Mouse (Mus musculus) frontal cortex, adult (tissue): Measurements from ENCODE around the gene Ick.
"Not testable (repeated sequence)": the region's sequence is repeated elsewhere in the genome, so short reads cannot be mapped to it uniquely, and the experiment has no call there.

Experiments used
- ATAC-seq: cut with Nextera tagmentation; 2 replicates; pipeline ENCODE4 v1.9.2; 2017; ENCODE audit warnings: mild to moderate bottlenecking, moderate library complexity, mixed read lengths; ENCODE audit not compliant: low TSS enrichment

Gene Ick

GRCm38 (mm10) chr9:78108796-78109239, at the start of gene Ick, which contains the start of gene Fbxo9:
Gene Ick (plus strand): TSS chr9:78109192.
Gene Fbxo9 (minus strand): TSS chr9:78109065.
- ATAC-seq = peak; percentile 88

- ATAC-seq = no peak
Observed at GRCm38 (mm10) chr9:78059525-78060120, 49.4 kb upstream of the Ick start.

GRCm38 (mm10) chr9:78062392-78062791, 46.6 kb upstream of the Ick start:
- no peak for ATAC-seq

- ATAC-seq = no peak
Observed at GRCm38 (mm10) chr9:78064121-78064520, 44.9 kb upstream of the Ick start.

- ATAC-seq = no peak
Observed at GRCm38 (mm10) chr9:78070496-78070895, 38.5 kb upstream of the Ick start.

- ATAC-seq = no peak
Observed at GRCm38 (mm10) chr9:78071626-78072025, 37.4 kb upstream of the Ick start.

GRCm38 (mm10) chr9:78073291-78073690, 35.7 kb upstream of the Ick start:
- not testable (repeated sequence) for ATAC-seq

GRCm38 (mm10) chr9:78073713-78074340, 35.2 kb upstream of the Ick start:
- ATAC-seq = no peak

GRCm38 (mm10) chr9:78075256-78075655, 33.7 kb upstream of the Ick start:
- no peak for ATAC-seq

GRCm38 (mm10) chr9:78078240-78078639, 30.8 kb upstream of the Ick start:
- ATAC-seq = peak; percentile 74; the same call in 1 of the 2 replicates

- no peak for ATAC-seq
Observed at GRCm38 (mm10) chr9:78081835-78082234, 27.2 kb upstream of the Ick start.

GRCm38 (mm10) chr9:78084341-78084740, 24.7 kb upstream of the Ick start:
- ATAC-seq = no peak

- no peak for ATAC-seq
Observed at GRCm38 (mm10) chr9:78085722-78086287, 23.2 kb upstream of the Ick start.

GRCm38 (mm10) chr9:78087751-78088150, 21.2 kb upstream of the Ick start:
- ATAC-seq = no peak

GRCm38 (mm10) chr9:78088521-78088920, 20.5 kb upstream of the Ick start:
- peak; percentile 17; the same call in 1 of the 2 replicates for ATAC-seq

- peak; percentile 68 for ATAC-seq
Observed at GRCm38 (mm10) chr9:78088971-78089370, 20.0 kb upstream of the Ick start.

- no peak for ATAC-seq
Observed at GRCm38 (mm10) chr9:78089906-78090305, 19.1 kb upstream of the Ick start.

- ATAC-seq = no peak
Observed at GRCm38 (mm10) chr9:78090596-78090995, 18.4 kb upstream of the Ick start.

GRCm38 (mm10) chr9:78095686-78096085, 13.3 kb upstream of the Ick start:
- ATAC-seq = no peak

- no peak for ATAC-seq
Observed at GRCm38 (mm10) chr9:78096376-78096775, 12.6 kb upstream of the Ick start.

- no peak for ATAC-seq
Observed at GRCm38 (mm10) chr9:78100956-78101355, 8.0 kb upstream of the Ick start.

GRCm38 (mm10) chr9:78101431-78101830, 7.6 kb upstream of the Ick start:
- ATAC-seq = no peak

GRCm38 (mm10) chr9:78103965-78104560, 4.9 kb upstream of the Ick start:
- ATAC-seq = no peak
